Mouse (Mus musculus) layer of hippocampus, postnatal 14 days (tissue): Measurements from ENCODE around the gene Mrpl28. TPM values are rescaled to one million over a fixed set of nuclear protein-coding genes. Genes with fewer than 3 reads are reported as not detected.

Experiments used
- DNase-seq, 2 experiments: peaks; one replicate each; pipeline ENCODE4 v3.0.0; 2021 to 2022; ENCODE audit warnings: low spot score in 2 of 2, mixed read lengths in 1 of 2
- total RNA-seq, 2 experiments: library from RNA; stranded (reverse); gene quantifications; 2 replicates each; pipeline ENCODE4 v1.2.3; 2021

The Mrpl28 gene
- total RNA-seq, 2 experiments from 2014 or later: 70.6 to 71.1 TPM

GRCm38 (mm10) chr17:26115205-26115898, 7.9 kb upstream of the Mrpl28 start:
- DNase-seq: no peak

GRCm38 (mm10) chr17:26115956-26116487, 7.3 kb upstream of the Mrpl28 start:
- no peak for DNase-seq

- DNase-seq: no peak
Measured at GRCm38 (mm10) chr17:26116503-26117258, 6.6 kb upstream of the Mrpl28 start.

- peak; percentile 40 to 44 for DNase-seq
Measured at GRCm38 (mm10) chr17:26119766-26120710, 3.3 kb upstream of the Mrpl28 start.

- DNase-seq: no peak
Measured at GRCm38 (mm10) chr17:26122431-26123140, 714 bp upstream of the Mrpl28 start.

- no peak for DNase-seq
Measured at GRCm38 (mm10) chr17:26124560-26124959, 1.3 kb downstream of the Mrpl28 start.

- DNase-seq: no peak
Measured at GRCm38 (mm10) chr17:26125226-26125625, 1.9 kb downstream of the Mrpl28 start.

- no peak for DNase-seq
Measured at GRCm38 (mm10) chr17:26131062-26131732, 7.9 kb downstream of the Mrpl28 start.

GRCm38 (mm10) chr17:26131856-26132853, 8.9 kb downstream of the Mrpl28 start:
- DNase-seq: no peak

GRCm38 (mm10) chr17:26137106-26137750, 13.9 kb downstream of the Mrpl28 start:
- DNase-seq: no peak

- DNase-seq: no peak
Measured at GRCm38 (mm10) chr17:26137751-26138130, 14.4 kb downstream of the Mrpl28 start.

- DNase-seq: peak; percentile 87 to 94
Measured at GRCm38 (mm10) chr17:26138239-26138836, 15.0 kb downstream of the Mrpl28 start, which contains the start of gene Axin1. Gene Axin1 (plus strand): TSS chr17:26138688.

- peak in 1 of 2 experiments; percentile 45 for DNase-seq
Measured at GRCm38 (mm10) chr17:26138901-26139381, 15.6 kb downstream of the Mrpl28 start.

GRCm38 (mm10) chr17:26142796-26143195, 19.5 kb downstream of the Mrpl28 start:
- no peak for DNase-seq

GRCm38 (mm10) chr17:26143386-26143785, 20.1 kb downstream of the Mrpl28 start:
- no peak for DNase-seq

GRCm38 (mm10) chr17:26149056-26149455, 25.8 kb downstream of the Mrpl28 start:
- no peak for DNase-seq

GRCm38 (mm10) chr17:26151886-26152630, 28.8 kb downstream of the Mrpl28 start:
- no peak for DNase-seq
